Comparison of ENCODE assay signal across 9 mouse cellular contexts in the genomic region with DNA sequence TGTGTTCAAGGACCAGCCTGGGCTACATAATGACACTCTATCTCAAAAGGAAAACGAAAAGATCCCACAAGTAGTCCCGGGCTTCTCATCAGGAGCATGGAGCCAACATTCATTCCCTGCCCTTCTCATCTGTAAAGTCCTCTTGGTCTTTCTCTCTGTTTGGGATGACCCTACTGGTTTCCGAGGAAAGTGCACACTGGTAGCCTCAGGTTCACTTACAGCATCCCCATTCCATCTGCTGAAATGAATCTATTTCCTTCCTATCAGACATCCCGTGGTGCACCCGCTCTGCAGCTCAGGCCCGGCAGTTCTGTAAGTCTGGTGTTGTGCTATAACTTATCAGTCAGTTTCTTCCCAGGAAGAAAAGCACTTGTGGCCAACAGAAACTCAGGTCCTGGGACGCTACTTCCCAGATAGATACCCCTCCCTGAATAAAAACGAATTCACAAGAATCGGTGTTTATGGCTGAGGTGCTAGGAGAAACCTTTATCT. TPM values are rescaled to one million over a fixed set of nuclear protein-coding genes. Genes with fewer than 3 reads are reported as not detected.
A peak's percentile ranks its signal among the peaks of the same experiment; 100 is the strongest.
DNase-seq lines count a peak whose midpoint lies in the region; ATAC-seq and TF ChIP-seq lines count a peak whose summit lies in the region.
"Had no signal": no experiment of that assay in that cellular context is flagged by ENCODE, and none has a peak within 500 bp of the region (broad histone marks: within the 10 kb centered on the region; RNA-seq: fewer than 3 reads in every experiment).

No protein-coding gene starts in this region.

- TF ChIP-seq CTCF in gastrocnemius, adult 2 months (IDR thresholded peaks at IDR 0.05), result peak; percentile 8; the same call in 1 of the 2 replicates

- peak overlapping the region; percentile 86 for H3K4me3 ChIP-seq in gastrocnemius, adult 2 months
- H3K4me3 ChIP-seq in hindbrain, embryonic 14.5 days (replicated peaks; ENCODE audit: low read length), result peak overlapping the region; percentile 64
- peak overlapping the region; percentile 93 for H3K4me3 ChIP-seq in midbrain, embryonic 15.5 days

- DNase-seq in gastrocnemius, adult 2 months, result no peak
- DNase-seq in gastrocnemius, adult 8-10 months (ENCODE audit: low spot score in 2 of 2), result no peak
- peak; percentile 25 for DNase-seq in ZHBTc4 (ENCODE audit: low read depth, low spot score)
- DNase-seq in hindbrain, embryonic 14.5 days (ENCODE audit: low spot score), result no peak
- no peak for DNase-seq in layer of hippocampus, postnatal 25 days (ENCODE audit: extremely low spot score in 1 of 2, low spot score in 1 of 2)
- no peak for DNase-seq in gastrocnemius, postnatal 36 days
- no peak for DNase-seq in layer of hippocampus, adult 18-20 months (ENCODE audit: low spot score in 2 of 2)

- no peak for ATAC-seq in hindbrain, embryonic 14.5 days (ENCODE audit: low FRiP score)
- no peak for ATAC-seq in midbrain, embryonic 15.5 days (replicated peaks)

- H3K27ac ChIP-seq in gastrocnemius, adult 2 months, result peak overlapping the region; percentile 100
- H3K27ac ChIP-seq in hindbrain, embryonic 14.5 days, result no peak overlapping the region
- 0 out of 2 replicates have a peak overlapping the region, but pooled peaks have one; percentile 99 for H3K27ac ChIP-seq in midbrain, embryonic 15.5 days

- intact Hi-C loops in gastrocnemius, adult 2 months (cut with DNase I), result no loop called here
- intact Hi-C loops in gastrocnemius, postnatal 36 days (cut with DNase I), result no loop called here

- H3K9me3 ChIP-seq in hindbrain, embryonic 14.5 days (ENCODE audit: control insufficient read depth, low read length), result no peaks in the 10 kb centered on the region
- H3K9me3 ChIP-seq in midbrain, embryonic 15.5 days, result no peaks in the 10 kb centered on the region

- WGBS in hindbrain, embryonic 14.5 days, result 79% methylated on average over 9 of the region's 9 CpGs
- 84% methylated on average over 9 of the region's 9 CpGs for WGBS in midbrain, embryonic 15.5 days

- H3K27me3 ChIP-seq in hindbrain, embryonic 14.5 days (ENCODE audit: control insufficient read depth, insufficient read depth, low read length), result no peaks in the 10 kb centered on the region
- no peaks in the 10 kb centered on the region for H3K27me3 ChIP-seq in midbrain, embryonic 15.5 days (replicated peaks)

- no peaks in the 10 kb centered on the region for H3K36me3 ChIP-seq in hindbrain, embryonic 14.5 days (replicated peaks; ENCODE audit: control insufficient read depth, insufficient read depth)
- no peaks in the 10 kb centered on the region for H3K36me3 ChIP-seq in midbrain, embryonic 15.5 days (replicated peaks)

- peak overlapping the region; percentile 89 for H3K9ac ChIP-seq in hindbrain, embryonic 14.5 days
- H3K9ac ChIP-seq in midbrain, embryonic 15.5 days, result peak overlapping the region; percentile 97

- H3K4me2 ChIP-seq in hindbrain, embryonic 14.5 days (replicated peaks), result peak overlapping the region; percentile 57
- peak overlapping the region; percentile 50 for H3K4me2 ChIP-seq in midbrain, embryonic 15.5 days

- H3K4me1 ChIP-seq in hindbrain, embryonic 14.5 days (replicated peaks; ENCODE audit: control insufficient read depth, insufficient read depth, low read length), result peaks cover 37% of the 10 kb centered on the region
- H3K4me1 ChIP-seq in midbrain, embryonic 15.5 days, result peaks cover 42% of the 10 kb centered on the region

RNA-seq across cellular contexts. Expression of gene Scarb2, which starts 3.2 kb away (rescaled TPM):
- 10 to 100 TPM; 61.7 to 78.6 TPM for total RNA-seq in gastrocnemius, adult 2 months (2021)
- 10 to 100 TPM; 72.4 to 89.7 (median 80.3) TPM for total RNA-seq in gastrocnemius, adult 8-10 months (2022)
- 18.9 and 20.2 TPM in 2 replicates for polyA plus RNA-seq in hindbrain, embryonic 14.5 days (2014; fragmentation: Nextera tagmentation; extraction: Ambion mirVana)
- polyA plus RNA-seq in midbrain, embryonic 15.5 days (2015; fragmentation: Nextera tagmentation; extraction: Ambion mirVana), result 24.4 and 25.4 TPM in 2 replicates
- 10 to 100 TPM; 91.2 to 92.7 TPM for total RNA-seq in layer of hippocampus, postnatal 25 days (2021)
- 10 to 100 TPM; 69.8 to 76.7 TPM for total RNA-seq in gastrocnemius, postnatal 36 days (2021)
- total RNA-seq in layer of hippocampus, adult 18-20 months (2021), result 10 to 100 TPM; 92.7 to 93.2 TPM

RNA-seq across cellular contexts. Expression of gene Fam47e, which starts 51.5 kb away (rescaled TPM):
- total RNA-seq in gastrocnemius, adult 2 months (2021), result not detected
- not detected for total RNA-seq in gastrocnemius, adult 8-10 months (2022)
- polyA plus RNA-seq in hindbrain, embryonic 14.5 days (2014; fragmentation: Nextera tagmentation; extraction: Ambion mirVana), result 1.3 TPM in 2 replicates
- 0.88 and 1.0 TPM in 2 replicates for polyA plus RNA-seq in midbrain, embryonic 15.5 days (2015; fragmentation: Nextera tagmentation; extraction: Ambion mirVana)
- under 1 TPM in 1 of 2 experiments, not detected in 1; 0.42 TPM for total RNA-seq in layer of hippocampus, postnatal 25 days (2021)
- total RNA-seq in gastrocnemius, postnatal 36 days (2021), result not detected
- 1 to 10 TPM in 1 of 2 experiments, under 1 TPM in 1; 0.48 to 1.1 TPM for total RNA-seq in layer of hippocampus, adult 18-20 months (2021)
- polyA plus RNA-seq: embryonic facial prominence, embryonic 11.5 days had no signal
